In the genomic region with DNA sequence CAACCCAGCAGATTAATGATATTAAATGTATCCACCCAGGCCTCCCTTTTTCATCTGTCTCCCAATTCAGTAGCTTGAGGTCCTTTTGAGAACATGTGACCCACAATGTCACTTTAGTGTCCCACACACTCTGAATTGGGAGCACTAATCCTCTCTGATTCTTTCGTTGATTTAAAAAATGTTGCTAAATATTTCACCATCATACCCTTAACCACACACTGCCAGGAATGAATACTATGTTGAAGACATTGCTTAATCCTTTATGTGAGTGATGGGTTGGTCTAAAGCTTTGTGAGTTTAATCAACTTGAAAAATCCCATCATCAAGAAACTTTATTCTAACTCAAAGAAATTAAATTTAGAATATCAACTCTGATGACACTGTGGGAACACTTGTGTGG, we compare ENCODE assay signal across 16 mouse cellular contexts.
"Had no signal": no experiment of that assay in that cellular context is flagged by ENCODE, and none has a peak within 500 bp of the region (broad histone marks: within the 10 kb centered on the region; RNA-seq: fewer than 3 reads in every experiment).

No protein-coding gene starts in this region.

- DNase-seq: liver; liver, embryonic 13.5 days; liver, postnatal 0 days; lung, adult 18-20 months; lung, adult 2 months; lung, embryonic 14.5 days; lung, postnatal 10 days; lung, postnatal 14 days; lung, postnatal 36 days; lung, postnatal 4 days; midbrain, embryonic 14.5 days had no signal

- ATAC-seq: liver, embryonic 12.5 days; liver, postnatal 0 days; lung, postnatal 0 days; midbrain, embryonic 13.5 days; midbrain, embryonic 15.5 days; midbrain, embryonic 16.5 days had no signal
